Mouse (Mus musculus): ENCODE measurements around the gene Vwc2l.

Vwc2l gene

DNA sequence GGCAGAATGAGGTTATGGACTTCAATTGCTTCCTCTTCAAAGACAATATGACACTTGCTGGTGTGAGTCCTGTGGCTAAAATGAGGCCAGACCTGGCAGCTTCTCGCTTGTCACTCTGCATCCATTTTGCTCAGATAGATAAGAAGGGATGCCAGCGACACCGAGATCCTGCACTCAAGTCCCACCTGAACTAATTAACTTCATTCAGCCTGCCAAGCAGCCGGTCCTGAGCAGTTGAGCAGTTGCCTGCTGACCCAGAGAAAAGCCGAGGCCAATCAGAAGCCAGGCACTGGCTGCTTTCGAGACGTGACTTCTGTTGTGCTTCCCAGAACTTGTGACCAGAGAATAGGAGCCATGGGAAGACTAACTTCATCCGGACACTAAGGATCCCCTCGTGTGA is 187.6 kb downstream of the Vwc2l start:
- peak; percentile 73 to 75 for DNase-seq

DNA sequence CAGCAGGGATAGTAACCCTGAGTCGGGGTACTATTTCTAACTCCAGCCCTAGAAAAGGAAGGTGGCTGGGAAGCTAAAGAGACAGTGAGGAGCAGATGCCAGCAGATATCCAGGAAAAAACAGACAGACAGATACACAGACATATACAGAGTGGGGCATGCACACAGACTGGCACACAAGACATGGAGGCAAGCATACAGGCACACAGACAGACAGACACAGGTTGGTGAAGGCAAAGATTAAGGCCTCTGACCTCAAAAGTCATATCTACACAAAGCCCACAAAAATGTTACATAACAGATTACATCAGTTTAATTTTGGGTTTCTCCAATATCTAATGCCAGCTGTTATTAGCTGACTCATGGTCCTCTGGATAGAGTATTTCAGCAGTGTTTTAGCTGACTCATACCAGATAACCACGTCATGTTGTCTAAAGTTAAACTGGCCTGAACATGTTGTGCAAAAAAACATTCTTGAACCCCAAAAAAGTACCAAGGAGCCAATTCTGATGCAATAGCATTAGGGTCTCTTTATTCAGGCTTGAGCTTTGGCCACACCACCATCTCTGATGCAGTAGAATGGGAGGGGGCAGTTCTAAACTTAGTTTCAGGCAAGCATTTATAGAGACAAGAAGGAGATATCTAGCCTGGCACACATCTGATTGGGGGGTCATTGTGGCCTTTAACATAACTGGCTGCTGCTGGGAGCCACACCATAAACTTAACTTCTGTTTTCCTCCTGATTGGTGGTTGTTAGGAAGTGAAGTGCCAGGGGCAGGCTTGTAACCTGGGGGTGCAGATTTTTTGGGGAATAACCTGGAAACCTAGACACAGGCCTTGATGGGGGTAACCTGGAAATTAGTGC is 192.9 kb downstream of the Vwc2l start:
- DNase-seq: no peak

- DNase-seq: peak; percentile 82 to 84
Observed at GRCm38 (mm10) chr1:70933016-70933415, 207.5 kb downstream of the Vwc2l start.

All from cerebellum, postnatal 14 days (tissue).